Mouse (Mus musculus) neural tube, embryonic 11.5 days (tissue): ENCODE results near the gene Ccdc113. TPM values are rescaled to one million over a fixed set of nuclear protein-coding genes. Genes with fewer than 3 reads are reported as not detected.

Experiments used
- ATAC-seq: fragments of 200-750 bp; cut with Nextera tagmentation; 2 replicates; pipeline ENCODE4 v1.8.0; 2017; ENCODE audit warnings: moderate number of reproducible peaks, mild to moderate bottlenecking, moderate TSS enrichment, moderate library complexity; ENCODE audit not compliant: insufficient read depth, low FRiP score, low TSS enrichment
- DNase-seq: peaks from one replicate; pipeline ENCODE4 v3.0.0-alpha.2; 2015; ENCODE audit warnings: low spot score
- H3K27ac ChIP-seq: fragments of 300-500 bp; sonication (generic); 2 replicates; pipeline ENCODE4 v1.5.1; 2014; ENCODE audit warnings: low read depth, mild to moderate bottlenecking, low read length
- H3K27me3 ChIP-seq: fragments of 300-500 bp; sonication (generic); 2 replicates; pipeline ENCODE4 v1.6.1; 2014; ENCODE audit warnings: mild to moderate bottlenecking, low read length, mixed read lengths; ENCODE audit not compliant: control insufficient read depth, insufficient read depth
- H3K36me3 ChIP-seq: fragments of 300-500 bp; sonication (generic); 2 replicates; pipeline ENCODE4 v1.6.1; 2014; ENCODE audit warnings: mild to moderate bottlenecking, low read length, moderate library complexity, mixed read lengths; ENCODE audit not compliant: control insufficient read depth, insufficient read depth
- H3K4me1 ChIP-seq: fragments of 300-500 bp; sonication (generic); 2 replicates; pipeline ENCODE4 v1.6.1; 2014; ENCODE audit warnings: low read length, mixed read lengths; ENCODE audit not compliant: control insufficient read depth, insufficient read depth
- H3K4me2 ChIP-seq: fragments of 300-500 bp; sonication (generic); 2 replicates; pipeline ENCODE4 v1.6.1; 2014; ENCODE audit warnings: low read depth, mild to moderate bottlenecking, moderate library complexity
- H3K4me3 ChIP-seq: fragments of 300-500 bp; sonication (generic); 2 replicates; pipeline ENCODE4 v1.5.1; 2014; ENCODE audit warnings: low read depth, low read length
- H3K9ac ChIP-seq: fragments of 300-500 bp; sonication (generic); 2 replicates; pipeline ENCODE4 v1.6.1; 2014; ENCODE audit warnings: mild to moderate bottlenecking, low read length
- H3K9me3 ChIP-seq: fragments of 300-500 bp; sonication (generic); 2 replicates; pipeline ENCODE4 v1.6.1; 2016; ENCODE audit warnings: low read length; ENCODE audit not compliant: control insufficient read depth
- WGBS: fragments of 180-500 bp; shearing (Covaris S2); extraction: QIAGEN DNeasy Blood & Tissue Kit; methylation state at CpG from one replicate; pipeline ENCODE4 v1.1.7; 2014; 5-methylcytosine and 5-hydroxymethylcytosine counted together
- polyA plus RNA-seq: library from polyadenylated mRNA; unstranded; fragments of >200 nt; fragmentation: Nextera tagmentation; extraction: Ambion mirVana; gene quantifications from 2 replicates; pipeline ENCODE4 v1.2.1, GENCODE M21; 2014

The Ccdc113 gene
- polyA plus RNA-seq, 1 experiment from 2014 or later, result 0.17 TPM

GRCm38 (mm10) chr8:95547931-95548330, 14.0 kb downstream of the Ccdc113 start:
- no peak overlapping the region for H3K4me2 ChIP-seq
- H3K27me3 ChIP-seq, result no peaks in the 10 kb centered on the region
- DNase-seq (no peak), ATAC-seq (no peak)
- no peak overlapping the region for H3K4me3 ChIP-seq
- 69% methylated on average over 8 of the region's 8 CpGs for WGBS
- no peaks in the 10 kb centered on the region for H3K9me3 ChIP-seq
- no peak overlapping the region for H3K9ac ChIP-seq
- H3K36me3 ChIP-seq, result no peaks in the 10 kb centered on the region
- no peak overlapping the region for H3K27ac ChIP-seq
- H3K4me1 ChIP-seq, result no peaks in the 10 kb centered on the region

GRCm38 (mm10) chr8:95549871-95550829, 16.3 kb downstream of the Ccdc113 start:
- no peak overlapping the region for H3K4me2 ChIP-seq
- ATAC-seq, result 0 out of 2 replicates have a peak, but pooled peaks have one; percentile 49
- no peak overlapping the region for H3K27ac ChIP-seq
- 63% methylated on average over 16 of the region's 16 CpGs for WGBS
- no peaks in the 10 kb centered on the region for H3K27me3 ChIP-seq
- no peak overlapping the region for H3K9ac ChIP-seq
- no peaks in the 10 kb centered on the region for H3K4me1 ChIP-seq
- H3K9me3 ChIP-seq, result no peaks in the 10 kb centered on the region
- H3K4me3 ChIP-seq, result no peak overlapping the region
- no peaks in the 10 kb centered on the region for H3K36me3 ChIP-seq
- no peak for DNase-seq

GRCm38 (mm10) chr8:95551577-95551976, 17.7 kb downstream of the Ccdc113 start:
- H3K4me2 ChIP-seq, result no peak overlapping the region
- no peaks in the 10 kb centered on the region for H3K9me3 ChIP-seq
- WGBS, result 65% methylated on average over 4 of the region's 4 CpGs
- no peaks in the 10 kb centered on the region for H3K27me3 ChIP-seq
- no peaks in the 10 kb centered on the region for H3K4me1 ChIP-seq
- DNase-seq (no peak), ATAC-seq (no peak)
- no peak overlapping the region for H3K4me3 ChIP-seq
- no peak overlapping the region for H3K9ac ChIP-seq
- no peak overlapping the region for H3K27ac ChIP-seq
- no peaks in the 10 kb centered on the region for H3K36me3 ChIP-seq

- WGBS, result 86% methylated on average over 2 of the region's 2 CpGs
Observed at GRCm38 (mm10) chr8:95555963-95556362, 22.1 kb downstream of the Ccdc113 start.

GRCm38 (mm10) chr8:95566217-95566616, 32.3 kb downstream of the Ccdc113 start:
- Histone ChIP-seq H3K9ac (no peak overlapping the region), H3K4me2 (no peak overlapping the region), H3K4me3 (no peak overlapping the region), H3K9me3 (no peaks in the 10 kb centered on the region), H3K27me3 (no peaks in the 10 kb centered on the region), H3K36me3 (no peaks in the 10 kb centered on the region), H3K4me1 (no peaks in the 10 kb centered on the region), H3K27ac (no peak overlapping the region)
- WGBS, result 81% methylated on average over 4 of the region's 4 CpGs
- no peak for ATAC-seq
- no peak for DNase-seq

More at GRCm38 (mm10) chr8:95555963-95556362, 22.1 kb downstream of the Ccdc113 start:
- H3K4me1 ChIP-seq, result no peaks in the 10 kb centered on the region
- H3K9me3 ChIP-seq, result no peaks in the 10 kb centered on the region
- no peak overlapping the region for H3K27ac ChIP-seq
- H3K9ac ChIP-seq, result no peak overlapping the region
- no peak overlapping the region for H3K4me3 ChIP-seq
- ATAC-seq (no peak), DNase-seq (no peak)
- no peak overlapping the region for H3K4me2 ChIP-seq
- no peaks in the 10 kb centered on the region for H3K36me3 ChIP-seq
- no peaks in the 10 kb centered on the region for H3K27me3 ChIP-seq

GRCm38 (mm10) chr8:95566809-95567208, 32.9 kb downstream of the Ccdc113 start:
- ATAC-seq (no peak), DNase-seq (no peak)
- Histone ChIP-seq H3K9ac (no peak overlapping the region), H3K27me3 (no peaks in the 10 kb centered on the region), H3K4me3 (no peak overlapping the region), H3K27ac (no peak overlapping the region), H3K9me3 (no peaks in the 10 kb centered on the region), H3K4me2 (no peak overlapping the region), H3K4me1 (no peaks in the 10 kb centered on the region), H3K36me3 (no peaks in the 10 kb centered on the region)
- 74% methylated on average over 6 of the region's 6 CpGs for WGBS

GRCm38 (mm10) chr8:95573146-95573545, 39.3 kb downstream of the Ccdc113 start:
- Histone ChIP-seq H3K27ac (no peak overlapping the region), H3K27me3 (no peaks in the 10 kb centered on the region), H3K9me3 (no peaks in the 10 kb centered on the region), H3K4me3 (no peak overlapping the region), H3K9ac (no peak overlapping the region), H3K4me1 (no peaks in the 10 kb centered on the region), H3K4me2 (no peak overlapping the region), H3K36me3 (no peaks in the 10 kb centered on the region)
- ATAC-seq, result no peak
- no peak for DNase-seq
- 82% methylated on average over 5 of the region's 5 CpGs for WGBS

GRCm38 (mm10) chr8:95576240-95576639, 42.4 kb downstream of the Ccdc113 start, which contains the start of gene Prss54:
Prss54 (minus strand) TSS chr8:95576340.
- Histone ChIP-seq H3K27me3 (no peaks in the 10 kb centered on the region), H3K27ac (no peak within 1 kb of the TSS), H3K4me2 (no peak within 1 kb of the TSS), H3K9ac (no peak within 1 kb of the TSS), H3K36me3 (no peaks in the 10 kb centered on the region), H3K4me1 (no peaks in the 10 kb centered on the region), H3K9me3 (no peaks in the 10 kb centered on the region), H3K4me3 (no peak within 1 kb of the TSS)
- ATAC-seq, result no peak
- WGBS, result 85% methylated on average over 10 of the region's 10 CpGs
- DNase-seq, result no peak

GRCm38 (mm10) chr8:95587339-95587738, 53.5 kb downstream of the Ccdc113 start:
- H3K27ac ChIP-seq, result no peak overlapping the region
- H3K9ac ChIP-seq, result no peak overlapping the region
- no peaks in the 10 kb centered on the region for H3K27me3 ChIP-seq
- DNase-seq (no peak), ATAC-seq (no peak)
- WGBS, result 83% methylated on average over 1 of the region's 1 CpGs
- no peaks in the 10 kb centered on the region for H3K4me1 ChIP-seq
- H3K36me3 ChIP-seq, result no peaks in the 10 kb centered on the region
- no peak overlapping the region for H3K4me2 ChIP-seq
- H3K4me3 ChIP-seq, result no peak overlapping the region
- no peaks in the 10 kb centered on the region for H3K9me3 ChIP-seq
